Mouse (Mus musculus) small intestine, adult 2 months (tissue): ENCODE measurements around the gene Cdc42ep3.

ENCODE experiments used
- CTCF ChIP-seq: fragments of 200-500 bp; IDR thresholded peaks from 2 replicates; pipeline ENCODE4 v1.5.1; 2012; ENCODE audit warnings: low read depth, mild to moderate bottlenecking, control low read depth, inconsistent platforms, low read length, moderate library complexity, mixed read lengths; ENCODE audit not compliant: insufficient replicate concordance, insufficient read length; ENCODE audit errors: extremely low read depth
- POLR2A ChIP-seq: fragments of 200-500 bp; IDR thresholded peaks from 2 replicates; pipeline ENCODE4 v1.6.1; 2012; ENCODE audit warnings: low read depth, mild to moderate bottlenecking, control low read depth, inconsistent platforms, low read length, moderate library complexity

DNA sequence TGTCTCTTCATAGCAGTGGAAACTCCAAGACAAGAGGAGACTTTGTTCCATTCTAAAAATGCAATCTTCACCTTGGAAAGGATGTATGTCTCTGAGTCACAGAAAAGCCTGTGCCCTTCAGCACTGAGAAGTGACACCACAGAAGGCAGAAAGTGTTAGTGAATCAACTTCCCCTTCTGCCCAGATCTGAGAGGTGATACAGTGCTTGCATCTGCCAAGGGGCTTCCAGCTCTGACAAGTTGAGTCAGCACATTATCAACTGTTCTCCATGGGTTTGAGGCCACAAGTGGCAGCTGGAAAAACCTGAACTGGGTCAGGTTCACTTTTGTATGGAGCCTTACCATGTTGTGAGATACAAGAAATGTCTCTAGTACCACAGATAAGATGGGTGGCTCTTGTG is 55.9 kb downstream of the Cdc42ep3 start:
- TF ChIP-seq CTCF: no peak
- no peak for TF ChIP-seq POLR2A
